Mouse (Mus musculus): Measurements from ENCODE around the gene Fhdc1. TPM values are rescaled to one million over a fixed set of nuclear protein-coding genes. Genes with fewer than 3 reads are reported as not detected.

Gene Fhdc1
- polyA plus RNA-seq, 1 experiment = 47.7 TPM

DNA sequence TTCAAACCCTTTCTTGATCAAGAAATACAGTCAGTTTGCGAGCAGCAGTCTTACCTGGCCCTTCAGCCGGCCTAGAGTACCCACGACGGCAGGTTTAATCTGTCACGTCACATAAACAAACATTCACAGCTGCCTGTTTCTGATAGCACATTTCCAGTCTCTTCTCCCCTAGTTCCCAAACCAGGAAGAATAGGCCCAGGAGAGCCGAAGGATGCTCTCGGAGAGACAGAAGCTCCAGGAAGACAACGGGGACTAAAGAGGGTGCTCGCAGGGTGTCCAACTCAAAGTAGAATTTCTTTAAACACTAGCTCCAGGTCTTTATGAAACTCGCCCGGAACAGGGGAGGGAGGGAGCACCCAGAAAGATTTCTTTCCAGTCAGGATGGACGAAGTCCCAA is 1.3 kb downstream of the Fhdc1 start:
- peak overlapping the region; percentile 74 for H3K4me3 ChIP-seq (replicated peaks)
- no peaks in the 10 kb centered on the region for H3K9me3 ChIP-seq (ENCODE audit: control insufficient read depth, low read length)
- peak; percentile 51 for TF ChIP-seq GATA1 (IDR thresholded peaks at IDR 0.05; ENCODE audit: low read length)
- peak; percentile 85 for TF ChIP-seq TAL1 (IDR thresholded peaks at IDR 0.05; ENCODE audit: low read length)
- H3K4me1 ChIP-seq (ENCODE audit: control insufficient read depth) = peaks cover 62% of the 10 kb centered on the region
- H3K27me3 ChIP-seq (ENCODE audit: control insufficient read depth) = peaks cover 50% of the 10 kb centered on the region
- peaks cover 47% of the 10 kb centered on the region for H3K36me3 ChIP-seq (ENCODE audit: control insufficient read depth)

DNA sequence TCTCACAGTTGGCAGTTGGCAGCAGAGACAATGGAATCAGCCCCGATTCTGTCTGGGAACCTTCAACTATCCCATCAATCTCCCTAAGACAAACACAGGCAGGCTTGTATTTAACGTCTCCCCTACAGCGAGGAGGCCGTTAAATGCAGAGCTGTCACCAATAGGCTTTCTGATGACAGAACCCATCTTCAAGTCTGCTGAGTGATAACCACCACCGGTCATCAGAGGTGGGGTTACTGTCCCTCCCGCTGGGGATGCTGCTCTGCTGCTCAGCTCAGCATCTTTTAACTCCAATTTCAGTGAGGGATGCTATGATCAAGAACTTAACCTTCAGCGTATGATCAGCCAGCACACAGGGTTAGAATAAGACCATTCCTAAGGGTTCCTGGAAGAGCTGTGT is 2.0 kb downstream of the Fhdc1 start:
- TF ChIP-seq GATA1 (IDR thresholded peaks at IDR 0.05; ENCODE audit: low read length) = no peak; the same call in 1 of the 2 replicates
- no peak for TF ChIP-seq TAL1 (IDR thresholded peaks at IDR 0.05; ENCODE audit: low read length)
- Histone ChIP-seq H3K27me3 (ENCODE audit: control insufficient read depth) (peaks cover 50% of the 10 kb centered on the region), H3K9me3 (ENCODE audit: control insufficient read depth, low read length) (no peaks in the 10 kb centered on the region), H3K4me1 (ENCODE audit: control insufficient read depth) (peaks cover 69% of the 10 kb centered on the region), H3K4me3 (replicated peaks) (peak overlapping the region; percentile 74), H3K36me3 (ENCODE audit: control insufficient read depth) (peaks cover 54% of the 10 kb centered on the region)

DNA sequence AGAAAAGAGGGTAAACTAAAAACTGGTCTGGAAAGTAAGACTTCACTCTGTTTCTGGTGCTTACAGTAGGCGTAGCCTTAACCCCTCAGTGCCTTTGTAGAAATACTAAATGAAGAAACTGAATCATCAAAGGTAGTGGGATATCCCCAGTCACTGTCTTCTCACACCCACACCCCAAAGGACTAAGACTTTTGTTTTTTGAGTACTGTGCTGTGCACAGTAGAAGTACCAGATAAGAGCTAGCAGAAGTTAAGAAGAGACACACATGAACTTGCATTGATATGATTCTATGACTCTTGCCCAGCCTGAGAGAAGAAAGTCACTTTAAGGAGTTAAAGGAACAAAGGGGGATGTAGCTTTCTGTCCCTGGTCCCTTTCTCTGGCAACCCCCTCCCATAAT is 2.7 kb downstream of the Fhdc1 start:
- H3K27me3 ChIP-seq (ENCODE audit: control insufficient read depth) = peaks cover 43% of the 10 kb centered on the region

GRCm38 (mm10) chr3:84474981-84475775 is 5.1 kb downstream of the Fhdc1 start:
- H3K36me3 ChIP-seq (ENCODE audit: control insufficient read depth) = peaks cover 84% of the 10 kb centered on the region
- H3K9me3 ChIP-seq (ENCODE audit: control insufficient read depth, low read length) = peaks cover 2% of the 10 kb centered on the region
- H3K27me3 ChIP-seq (ENCODE audit: control insufficient read depth) = peaks cover 23% of the 10 kb centered on the region
- TF ChIP-seq GATA1 (IDR thresholded peaks at IDR 0.05; ENCODE audit: low read length) (no peak), TAL1 (IDR thresholded peaks at IDR 0.05; ENCODE audit: low read length) (0 out of 3 replicates have a peak, but pooled peaks have one; percentile 12)
- peak overlapping the region; percentile 74 for H3K4me3 ChIP-seq (replicated peaks)
- peaks cover 81% of the 10 kb centered on the region for H3K4me1 ChIP-seq (ENCODE audit: control insufficient read depth)

More for the DNA sequence above, 2.7 kb downstream of the Fhdc1 start:
- H3K9me3 ChIP-seq (ENCODE audit: control insufficient read depth, low read length) = no peaks in the 10 kb centered on the region
- TF ChIP-seq TAL1 (IDR thresholded peaks at IDR 0.05; ENCODE audit: low read length) = no peak
- peak; percentile 22; the same call in 1 of the 2 replicates for TF ChIP-seq GATA1 (IDR thresholded peaks at IDR 0.05; ENCODE audit: low read length)
- H3K4me1 ChIP-seq (ENCODE audit: control insufficient read depth) = peaks cover 76% of the 10 kb centered on the region
- H3K36me3 ChIP-seq (ENCODE audit: control insufficient read depth) = peaks cover 61% of the 10 kb centered on the region
- H3K4me3 ChIP-seq (replicated peaks) = peak overlapping the region; percentile 74

GRCm38 (mm10) chr3:84474398-84474797 is 5.8 kb downstream of the Fhdc1 start:
- H3K4me3 ChIP-seq (replicated peaks) = peak overlapping the region; percentile 58
- TF ChIP-seq TAL1 (IDR thresholded peaks at IDR 0.05; ENCODE audit: low read length) (no peak), GATA1 (IDR thresholded peaks at IDR 0.05; ENCODE audit: low read length) (no peak)
- H3K27me3 ChIP-seq (ENCODE audit: control insufficient read depth) = peaks cover 15% of the 10 kb centered on the region
- peaks cover 92% of the 10 kb centered on the region for H3K36me3 ChIP-seq (ENCODE audit: control insufficient read depth)
- peaks cover 81% of the 10 kb centered on the region for H3K4me1 ChIP-seq (ENCODE audit: control insufficient read depth)
- H3K9me3 ChIP-seq (ENCODE audit: control insufficient read depth, low read length) = peaks cover 7% of the 10 kb centered on the region

- peaks cover under 1% of the 10 kb centered on the region; the same call in 1 of the 2 replicates for H3K27me3 ChIP-seq (ENCODE audit: control insufficient read depth)
- H3K4me3 ChIP-seq (replicated peaks) = peak overlapping the region; percentile 58
- peaks cover 94% of the 10 kb centered on the region for H3K4me1 ChIP-seq (ENCODE audit: control insufficient read depth)
- H3K36me3 ChIP-seq (ENCODE audit: control insufficient read depth) = peaks cover 100% of the 10 kb centered on the region
- H3K9me3 ChIP-seq (ENCODE audit: control insufficient read depth, low read length) = peaks cover 7% of the 10 kb centered on the region
- TF ChIP-seq TAL1 (IDR thresholded peaks at IDR 0.05; ENCODE audit: low read length) (no peak), GATA1 (IDR thresholded peaks at IDR 0.05; ENCODE audit: low read length) (no peak)
Measured at GRCm38 (mm10) chr3:84472955-84473354, 7.3 kb downstream of the Fhdc1 start.

DNA sequence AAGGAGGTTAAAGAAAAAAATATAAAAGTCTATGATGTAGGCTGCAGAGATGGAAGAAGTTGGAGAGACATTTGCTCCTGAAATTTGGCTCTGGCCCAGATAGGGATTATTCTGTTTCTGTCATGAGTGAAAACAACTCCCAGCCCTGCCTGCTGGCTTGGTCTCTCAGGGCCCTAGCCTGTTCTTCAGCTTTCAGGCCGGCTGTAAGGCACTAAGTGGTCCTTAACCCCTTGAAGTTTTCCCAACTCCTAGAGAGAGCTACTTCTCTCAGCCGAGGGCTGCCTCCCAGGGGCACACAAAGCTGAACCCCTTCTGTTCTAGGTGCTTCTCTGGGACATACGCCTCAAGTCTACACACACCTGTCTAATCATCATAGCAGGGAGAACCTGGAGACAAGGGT is 7.7 kb downstream of the Fhdc1 start:
- TF ChIP-seq TAL1 (IDR thresholded peaks at IDR 0.05; ENCODE audit: low read length) = no peak
- TF ChIP-seq GATA1 (IDR thresholded peaks at IDR 0.05; ENCODE audit: low read length) = no peak
- H3K4me3 ChIP-seq (replicated peaks) = peak overlapping the region; percentile 58
- H3K36me3 ChIP-seq (ENCODE audit: control insufficient read depth) = peaks cover 100% of the 10 kb centered on the region

DNA sequence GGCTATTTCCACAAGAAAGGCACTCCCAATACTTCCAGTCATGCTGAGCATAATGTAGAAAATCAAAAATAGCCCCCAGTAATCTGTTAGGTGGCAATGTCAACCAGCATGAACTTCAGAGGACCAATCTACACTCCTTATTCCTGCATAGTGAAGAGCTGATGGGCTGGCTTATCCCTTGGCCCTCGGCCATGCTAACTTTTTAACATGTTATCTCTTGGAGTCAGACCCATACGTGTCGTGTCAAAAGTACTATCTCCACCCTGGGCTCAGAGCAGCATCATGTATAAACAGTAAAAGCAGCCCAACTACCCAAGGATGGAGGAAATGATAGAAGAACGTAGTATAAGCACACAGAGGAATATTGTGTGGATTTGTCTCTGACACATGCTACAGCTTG is 9.1 kb downstream of the Fhdc1 start:
- Histone ChIP-seq H3K27me3 (ENCODE audit: control insufficient read depth) (no peaks in the 10 kb centered on the region; the same call in 1 of the 2 replicates), H3K4me1 (ENCODE audit: control insufficient read depth) (peaks cover 95% of the 10 kb centered on the region), H3K9me3 (ENCODE audit: control insufficient read depth, low read length) (peaks cover 7% of the 10 kb centered on the region), H3K36me3 (ENCODE audit: control insufficient read depth) (peaks cover 97% of the 10 kb centered on the region), H3K4me3 (replicated peaks) (peak overlapping the region; percentile 58)
- TF ChIP-seq GATA1 (IDR thresholded peaks at IDR 0.05; ENCODE audit: low read length) (peak; percentile 92), TAL1 (IDR thresholded peaks at IDR 0.05; ENCODE audit: low read length) (peak; percentile 82)

More for the DNA sequence above, 7.7 kb downstream of the Fhdc1 start:
- peaks cover 7% of the 10 kb centered on the region for H3K9me3 ChIP-seq (ENCODE audit: control insufficient read depth, low read length)
- H3K27me3 ChIP-seq (ENCODE audit: control insufficient read depth) = no peaks in the 10 kb centered on the region; the same call in 1 of the 2 replicates
- peaks cover 97% of the 10 kb centered on the region for H3K4me1 ChIP-seq (ENCODE audit: control insufficient read depth)

DNA sequence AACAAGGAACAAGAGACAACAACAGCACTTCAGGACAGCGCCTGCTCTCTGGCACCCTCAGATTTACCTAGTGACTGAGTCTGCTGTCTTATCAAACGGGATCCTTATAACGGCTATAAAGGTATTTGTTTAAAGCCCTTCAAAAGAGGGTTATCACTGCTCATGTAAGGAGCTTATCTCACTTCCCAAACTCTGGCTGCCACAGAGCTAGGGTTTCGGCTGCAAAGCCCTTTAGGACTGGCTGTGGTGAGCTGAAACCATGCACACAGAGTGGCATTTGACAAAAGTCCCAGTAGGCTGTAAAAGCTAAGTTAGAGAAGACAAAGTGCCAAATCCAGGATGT is 12.1 kb downstream of the Fhdc1 start:
- Histone ChIP-seq H3K27me3 (ENCODE audit: control insufficient read depth) (no peaks in the 10 kb centered on the region; the same call in 1 of the 2 replicates), H3K4me1 (ENCODE audit: control insufficient read depth) (peaks cover 83% of the 10 kb centered on the region), H3K4me3 (replicated peaks) (peak overlapping the region; percentile 43), H3K36me3 (ENCODE audit: control insufficient read depth) (peaks cover 96% of the 10 kb centered on the region), H3K9me3 (ENCODE audit: control insufficient read depth, low read length) (peaks cover 7% of the 10 kb centered on the region)
- no peak for TF ChIP-seq TAL1 (IDR thresholded peaks at IDR 0.05; ENCODE audit: low read length)
- TF ChIP-seq GATA1 (IDR thresholded peaks at IDR 0.05; ENCODE audit: low read length) = peak; percentile 35; the same call in 1 of the 2 replicates
